Mouse (Mus musculus): Measurements from ENCODE around the gene Tsga10ip. TPM values are rescaled to one million over a fixed set of nuclear protein-coding genes. Genes with fewer than 3 reads are reported as not detected.

Gene Tsga10ip
- total and polyA plus RNA-seq, 2 experiments: not detected

DNA sequence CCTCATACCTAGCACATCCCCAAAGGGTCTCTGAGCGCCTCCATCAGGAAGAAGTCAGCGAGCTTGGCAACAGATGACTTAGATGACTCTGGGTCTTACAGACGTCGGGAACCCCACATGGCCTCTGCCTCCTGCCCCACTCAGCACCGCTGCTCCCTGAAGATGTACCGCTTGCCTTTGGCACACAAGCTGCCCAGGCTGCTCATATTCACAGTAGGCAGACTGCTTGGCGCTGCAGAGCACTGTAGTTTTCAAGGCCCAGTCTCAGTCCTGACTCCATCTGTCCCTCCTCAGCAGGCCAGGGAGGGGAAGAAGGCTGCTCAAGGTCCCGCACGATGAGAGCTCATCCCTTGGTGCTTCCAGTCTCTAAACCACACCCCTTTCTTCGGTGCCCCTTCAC, 19.9 kb upstream of the Tsga10ip start:
- Histone ChIP-seq H3K4me1 (ENCODE audit: control insufficient read depth, insufficient read depth, low read length) (peaks cover 14% of the 10 kb centered on the region), H3K27me3 (ENCODE audit: control insufficient read depth, insufficient read depth, low read length) (no peaks in the 10 kb centered on the region), H3K4me3 (ENCODE audit: insufficient read depth, low read depth, low read length) (no peak overlapping the region), H3K27ac (replicated peaks; ENCODE audit: insufficient read depth, low read depth, low read length) (no peak overlapping the region), H3K9ac (ENCODE audit: low read depth, low read length) (no peak overlapping the region), H3K36me3 (ENCODE audit: control insufficient read depth, insufficient read depth, low read length) (peaks cover 20% of the 10 kb centered on the region), H3K79me2 (ENCODE audit: control insufficient read depth, insufficient read depth, low read length) (peaks cover 14% of the 10 kb centered on the region; the same call in 1 of the 2 replicates)
- no peak for DNase-seq (ENCODE audit: extremely low read depth, low read depth, low spot score)
- TF ChIP-seq CTCF (IDR thresholded peaks at IDR 0.05; ENCODE audit: low read depth, low read length) (no peak), POLR2A (IDR thresholded peaks at IDR 0.05; ENCODE audit: extremely low read depth, insufficient read depth, low read length) (no peak)
- 90% methylated on average over 10 of the region's 10 CpGs for WGBS

GRCm38 (mm10) chr19:5421784-5422183, 19.5 kb upstream of the Tsga10ip start:
- peaks cover 14% of the 10 kb centered on the region for H3K4me1 ChIP-seq (ENCODE audit: control insufficient read depth, insufficient read depth, low read length)
- 85% methylated on average over 5 of the region's 5 CpGs for WGBS
- H3K27ac ChIP-seq (replicated peaks; ENCODE audit: insufficient read depth, low read depth, low read length): no peak overlapping the region
- TF ChIP-seq CTCF (IDR thresholded peaks at IDR 0.05; ENCODE audit: low read depth, low read length): no peak
- no peak for TF ChIP-seq POLR2A (IDR thresholded peaks at IDR 0.05; ENCODE audit: extremely low read depth, insufficient read depth, low read length)
- H3K36me3 ChIP-seq (ENCODE audit: control insufficient read depth, insufficient read depth, low read length): peaks cover 25% of the 10 kb centered on the region
- peaks cover 14% of the 10 kb centered on the region; the same call in 1 of the 2 replicates for H3K79me2 ChIP-seq (ENCODE audit: control insufficient read depth, insufficient read depth, low read length)
- H3K27me3 ChIP-seq (ENCODE audit: control insufficient read depth, insufficient read depth, low read length): no peaks in the 10 kb centered on the region
- no peak overlapping the region for H3K4me3 ChIP-seq (ENCODE audit: insufficient read depth, low read depth, low read length)
- DNase-seq (ENCODE audit: extremely low read depth, low read depth, low spot score): no peak
- H3K9ac ChIP-seq (ENCODE audit: low read depth, low read length): no peak overlapping the region

GRCm38 (mm10) chr19:5420579-5420978, 18.3 kb upstream of the Tsga10ip start:
- WGBS: 83% methylated on average over 6 of the region's 6 CpGs
- H3K4me3 ChIP-seq (ENCODE audit: insufficient read depth, low read depth, low read length): no peak overlapping the region
- H3K27ac ChIP-seq (replicated peaks; ENCODE audit: insufficient read depth, low read depth, low read length): no peak overlapping the region
- no peaks in the 10 kb centered on the region for H3K27me3 ChIP-seq (ENCODE audit: control insufficient read depth, insufficient read depth, low read length)
- TF ChIP-seq POLR2A (IDR thresholded peaks at IDR 0.05; ENCODE audit: extremely low read depth, insufficient read depth, low read length): no peak
- no peak for TF ChIP-seq CTCF (IDR thresholded peaks at IDR 0.05; ENCODE audit: low read depth, low read length)
- H3K36me3 ChIP-seq (ENCODE audit: control insufficient read depth, insufficient read depth, low read length): peaks cover 31% of the 10 kb centered on the region
- H3K4me1 ChIP-seq (ENCODE audit: control insufficient read depth, insufficient read depth, low read length): peaks cover 4% of the 10 kb centered on the region; the same call in 1 of the 2 replicates
- peaks cover 5% of the 10 kb centered on the region; the same call in 1 of the 2 replicates for H3K79me2 ChIP-seq (ENCODE audit: control insufficient read depth, insufficient read depth, low read length)
- H3K9ac ChIP-seq (ENCODE audit: low read depth, low read length): no peak overlapping the region
- no peak for DNase-seq (ENCODE audit: extremely low read depth, low read depth, low spot score)

- Histone ChIP-seq H3K79me2 (ENCODE audit: control insufficient read depth, insufficient read depth, low read length) (no peaks in the 10 kb centered on the region), H3K36me3 (ENCODE audit: control insufficient read depth, insufficient read depth, low read length) (peaks cover 31% of the 10 kb centered on the region), H3K27ac (replicated peaks; ENCODE audit: insufficient read depth, low read depth, low read length) (no peak overlapping the region), H3K9ac (ENCODE audit: low read depth, low read length) (no peak overlapping the region), H3K4me3 (ENCODE audit: insufficient read depth, low read depth, low read length) (no peak overlapping the region), H3K27me3 (ENCODE audit: control insufficient read depth, insufficient read depth, low read length) (no peaks in the 10 kb centered on the region), H3K4me1 (ENCODE audit: control insufficient read depth, insufficient read depth, low read length) (peaks cover 8% of the 10 kb centered on the region; the same call in 1 of the 2 replicates)
- TF ChIP-seq CTCF (IDR thresholded peaks at IDR 0.05; ENCODE audit: low read depth, low read length): no peak
- no peak for TF ChIP-seq POLR2A (IDR thresholded peaks at IDR 0.05; ENCODE audit: extremely low read depth, insufficient read depth, low read length)
- no peak for DNase-seq (ENCODE audit: extremely low read depth, low read depth, low spot score)
- WGBS: 93% methylated on average over 9 of the region's 9 CpGs
Observed at GRCm38 (mm10) chr19:5419630-5420029, 17.3 kb upstream of the Tsga10ip start.

- 94% methylated on average over 8 of the region's 8 CpGs for WGBS
- Histone ChIP-seq H3K4me1 (ENCODE audit: control insufficient read depth, insufficient read depth, low read length) (peaks cover 8% of the 10 kb centered on the region; the same call in 1 of the 2 replicates), H3K9ac (ENCODE audit: low read depth, low read length) (no peak overlapping the region), H3K4me3 (ENCODE audit: insufficient read depth, low read depth, low read length) (no peak overlapping the region), H3K27me3 (ENCODE audit: control insufficient read depth, insufficient read depth, low read length) (no peaks in the 10 kb centered on the region), H3K79me2 (ENCODE audit: control insufficient read depth, insufficient read depth, low read length) (no peaks in the 10 kb centered on the region), H3K36me3 (ENCODE audit: control insufficient read depth, insufficient read depth, low read length) (peaks cover 31% of the 10 kb centered on the region), H3K27ac (replicated peaks; ENCODE audit: insufficient read depth, low read depth, low read length) (no peak overlapping the region)
- TF ChIP-seq CTCF (IDR thresholded peaks at IDR 0.05; ENCODE audit: low read depth, low read length) (no peak), POLR2A (IDR thresholded peaks at IDR 0.05; ENCODE audit: extremely low read depth, insufficient read depth, low read length) (no peak)
- no peak for DNase-seq (ENCODE audit: extremely low read depth, low read depth, low spot score)
Observed at GRCm38 (mm10) chr19:5418750-5419466, 16.6 kb upstream of the Tsga10ip start.

- H3K79me2 ChIP-seq (ENCODE audit: control insufficient read depth, insufficient read depth, low read length): no peaks in the 10 kb centered on the region
- WGBS: 72% methylated on average over 2 of the region's 2 CpGs
- peaks cover 5% of the 10 kb centered on the region; the same call in 1 of the 2 replicates for H3K4me1 ChIP-seq (ENCODE audit: control insufficient read depth, insufficient read depth, low read length)
- no peaks in the 10 kb centered on the region for H3K27me3 ChIP-seq (ENCODE audit: control insufficient read depth, insufficient read depth, low read length)
- H3K4me3 ChIP-seq (ENCODE audit: insufficient read depth, low read depth, low read length): no peak overlapping the region
- TF ChIP-seq CTCF (IDR thresholded peaks at IDR 0.05; ENCODE audit: low read depth, low read length) (no peak), POLR2A (IDR thresholded peaks at IDR 0.05; ENCODE audit: extremely low read depth, insufficient read depth, low read length) (no peak)
- no peak overlapping the region for H3K9ac ChIP-seq (ENCODE audit: low read depth, low read length)
- peak; percentile 43 for DNase-seq (ENCODE audit: extremely low read depth, low read depth, low spot score)
- H3K27ac ChIP-seq (replicated peaks; ENCODE audit: insufficient read depth, low read depth, low read length): peak overlapping the region; percentile 54
- H3K36me3 ChIP-seq (ENCODE audit: control insufficient read depth, insufficient read depth, low read length): peaks cover 26% of the 10 kb centered on the region
Observed at GRCm38 (mm10) chr19:5414534-5414957, 12.2 kb upstream of the Tsga10ip start.
